Mouse (Mus musculus): Measurements from ENCODE around the gene Tob1.

Tob1 gene

GRCm38 (mm10) chr11:94211124-94211603 lies at the start of gene Tob1:
TSS of gene Tob1 (plus strand) at chr11:94211454.
- peak; percentile 96 for DNase-seq (ENCODE audit: low spot score)

- no peak for DNase-seq (ENCODE audit: low spot score)
Observed at GRCm38 (mm10) chr11:94161867-94162581, 49.2 kb upstream of the Tob1 start.

- no peak for DNase-seq (ENCODE audit: low spot score)
Observed at GRCm38 (mm10) chr11:94163005-94163767, 48.1 kb upstream of the Tob1 start.

- DNase-seq (ENCODE audit: low spot score) = no peak
Observed at GRCm38 (mm10) chr11:94165745-94166144, 45.5 kb upstream of the Tob1 start.

- DNase-seq (ENCODE audit: low spot score) = no peak
Observed at GRCm38 (mm10) chr11:94168238-94168637, 43.0 kb upstream of the Tob1 start.

- DNase-seq (ENCODE audit: low spot score) = no peak
Observed at GRCm38 (mm10) chr11:94169596-94169995, 41.7 kb upstream of the Tob1 start.

GRCm38 (mm10) chr11:94171691-94172090 lies 39.6 kb upstream of the Tob1 start:
- DNase-seq (ENCODE audit: low spot score) = no peak

GRCm38 (mm10) chr11:94172186-94172585 lies 39.1 kb upstream of the Tob1 start:
- DNase-seq (ENCODE audit: low spot score) = no peak

GRCm38 (mm10) chr11:94173726-94174146 lies 37.5 kb upstream of the Tob1 start:
- DNase-seq (ENCODE audit: low spot score) = no peak

- no peak for DNase-seq (ENCODE audit: low spot score)
Observed at GRCm38 (mm10) chr11:94175288-94175687, 36.0 kb upstream of the Tob1 start.

GRCm38 (mm10) chr11:94175694-94176093 lies 35.6 kb upstream of the Tob1 start:
- no peak for DNase-seq (ENCODE audit: low spot score)

- DNase-seq (ENCODE audit: low spot score) = no peak
Observed at GRCm38 (mm10) chr11:94177841-94178585, 33.2 kb upstream of the Tob1 start.

- no peak for DNase-seq (ENCODE audit: low spot score)
Observed at GRCm38 (mm10) chr11:94179768-94180167, 31.5 kb upstream of the Tob1 start.

GRCm38 (mm10) chr11:94180194-94180593 lies 31.1 kb upstream of the Tob1 start:
- DNase-seq (ENCODE audit: low spot score) = no peak

- DNase-seq (ENCODE audit: low spot score) = no peak
Observed at GRCm38 (mm10) chr11:94181694-94182093, 29.6 kb upstream of the Tob1 start.

- DNase-seq (ENCODE audit: low spot score) = peak; percentile 16
Observed at GRCm38 (mm10) chr11:94182711-94183110, 28.5 kb upstream of the Tob1 start.

- no peak for DNase-seq (ENCODE audit: low spot score)
Observed at GRCm38 (mm10) chr11:94183120-94183519, 28.1 kb upstream of the Tob1 start.

GRCm38 (mm10) chr11:94183671-94184070 lies 27.6 kb upstream of the Tob1 start:
- DNase-seq (ENCODE audit: low spot score) = no peak

GRCm38 (mm10) chr11:94189579-94189978 lies 21.7 kb upstream of the Tob1 start:
- no peak for DNase-seq (ENCODE audit: low spot score)

GRCm38 (mm10) chr11:94190665-94191064 lies 20.6 kb upstream of the Tob1 start:
- DNase-seq (ENCODE audit: low spot score) = no peak

GRCm38 (mm10) chr11:94193109-94193508 lies 18.1 kb upstream of the Tob1 start:
- no peak for DNase-seq (ENCODE audit: low spot score)

GRCm38 (mm10) chr11:94196311-94196710 lies 14.9 kb upstream of the Tob1 start:
- no peak for DNase-seq (ENCODE audit: low spot score)

All from ovary, postnatal 14 days (tissue).